Mouse (Mus musculus) limb, embryonic 12.5 days (tissue): ENCODE measurements around the gene Pex16. TPM values are rescaled to one million over a fixed set of nuclear protein-coding genes. Genes with fewer than 3 reads are reported as not detected.

ENCODE experiments used
- ATAC-seq: fragments of 200-750 bp; cut with Nextera tagmentation; 2 replicates; pipeline ENCODE4 v1.8.0; 2017; ENCODE audit warnings: low read depth, moderate TSS enrichment; ENCODE audit not compliant: insufficient number of reproducible peaks, insufficient read depth, low FRiP score, low TSS enrichment
- H3K27ac ChIP-seq: fragments of 300-500 bp; sonication (generic); 2 replicates; pipeline ENCODE4 v1.5.1; 2016; ENCODE audit warnings: mild to moderate bottlenecking, moderate library complexity
- H3K27me3 ChIP-seq: fragments of 300-500 bp; sonication (generic); 2 replicates; pipeline ENCODE4 v1.6.1; 2016; ENCODE audit warnings: mild to moderate bottlenecking, moderate library complexity
- H3K36me3 ChIP-seq: fragments of 300-500 bp; sonication (generic); 2 replicates; pipeline ENCODE4 v1.6.1; 2016; ENCODE audit warnings: mild to moderate bottlenecking, moderate library complexity
- H3K4me1 ChIP-seq: fragments of 300-500 bp; sonication (generic); replicated peaks from 2 replicates; pipeline ENCODE4 v1.6.1; 2016
- H3K4me2 ChIP-seq: fragments of 300-500 bp; sonication (generic); 2 replicates; pipeline ENCODE4 v1.6.1; 2016; ENCODE audit warnings: mild to moderate bottlenecking, moderate library complexity
- H3K4me3 ChIP-seq: fragments of 300-500 bp; sonication (generic); replicated peaks from 2 replicates; pipeline ENCODE4 v1.5.1; 2016; ENCODE audit warnings: mild to moderate bottlenecking
- H3K9ac ChIP-seq: fragments of 300-500 bp; sonication (generic); replicated peaks from 2 replicates; pipeline ENCODE4 v1.6.1; 2016; ENCODE audit warnings: mild to moderate bottlenecking, moderate library complexity
- H3K9me3 ChIP-seq: fragments of 300-500 bp; sonication (generic); 2 replicates; pipeline ENCODE4 v1.6.1; 2016; ENCODE audit warnings: mild to moderate bottlenecking, moderate library complexity
- WGBS: fragments of 180-500 bp; shearing (Covaris S2); methylation state at CpG from one replicate; pipeline ENCODE4 v1.1.7; 2016; 5-methylcytosine and 5-hydroxymethylcytosine counted together
- polyA plus RNA-seq: library from polyadenylated mRNA; unstranded; fragments of >200 nt; fragmentation: Nextera tagmentation; extraction: Ambion mirVana; gene quantifications from 2 replicates; pipeline ENCODE4 v1.2.1, GENCODE M21; 2016

Pex16 gene
- polyA plus RNA-seq, 1 experiment from 2014 or later = 17.1 TPM

DNA sequence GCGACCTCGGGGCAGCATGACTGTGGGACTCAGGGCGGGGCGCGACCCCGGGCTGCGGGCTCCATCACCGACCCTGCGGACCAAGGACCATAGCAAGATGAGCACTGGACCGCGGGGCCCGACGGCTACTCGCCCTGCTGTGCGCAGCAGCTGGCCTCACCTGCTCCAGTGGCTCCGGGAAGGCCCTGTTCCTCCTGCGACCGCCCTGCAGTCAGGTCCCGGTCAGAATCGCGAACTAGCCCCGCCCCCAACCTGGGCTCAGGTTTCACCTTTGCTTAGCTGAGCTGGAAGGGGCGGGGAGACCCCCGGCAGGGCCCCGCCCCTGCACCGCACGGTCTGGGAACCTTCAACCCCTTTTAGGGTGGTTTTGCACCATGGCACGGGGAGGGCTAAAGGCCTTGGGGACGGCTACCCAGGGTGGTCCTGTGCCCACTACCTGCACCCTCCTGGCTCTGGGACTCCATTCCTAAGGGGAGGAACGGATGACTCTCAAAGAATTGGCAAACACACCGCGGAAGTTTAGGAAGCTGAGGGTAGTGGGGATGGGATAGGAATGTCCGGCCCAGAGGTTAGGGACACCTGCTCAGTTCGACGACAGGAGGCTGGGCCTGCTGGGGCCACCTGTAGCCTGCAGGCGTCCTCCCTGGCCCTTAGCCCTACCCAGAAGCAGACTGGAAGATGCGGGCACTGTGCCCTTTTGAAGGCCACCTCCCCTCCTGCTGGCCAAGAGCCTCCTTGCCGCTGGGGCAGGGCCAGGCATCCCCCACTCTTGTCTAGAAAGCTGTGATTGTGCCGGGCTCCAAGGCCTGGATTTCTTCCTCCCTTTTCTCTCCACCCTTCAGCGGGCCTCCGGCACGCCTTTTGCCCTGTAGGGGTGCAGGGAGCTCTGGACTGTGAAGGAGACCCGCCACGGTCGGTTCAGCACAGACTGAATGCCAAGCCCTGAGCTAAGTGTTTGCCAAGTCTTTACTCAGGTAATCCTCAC, 3.4 kb upstream of the Pex16 start:
- Histone ChIP-seq H3K27me3 (peaks cover 44% of the 10 kb centered on the region), H3K9ac (peak overlapping the region; percentile 66), H3K4me3 (peak overlapping the region; percentile 56), H3K36me3 (peaks cover 1% of the 10 kb centered on the region), H3K9me3 (no peaks in the 10 kb centered on the region), H3K4me1 (peaks cover 59% of the 10 kb centered on the region), H3K4me2 (peak overlapping the region; percentile 93), H3K27ac (peak overlapping the region; percentile 37; the same call in 1 of the 2 replicates)
- ATAC-seq = peak; percentile 33
- WGBS = 3% methylated on average over 45 of the region's 45 CpGs

GRCm38 (mm10) chr2:92371971-92372690, 2.3 kb upstream of the Pex16 start:
- peak overlapping the region; percentile 37; the same call in 1 of the 2 replicates for H3K27ac ChIP-seq

DNA sequence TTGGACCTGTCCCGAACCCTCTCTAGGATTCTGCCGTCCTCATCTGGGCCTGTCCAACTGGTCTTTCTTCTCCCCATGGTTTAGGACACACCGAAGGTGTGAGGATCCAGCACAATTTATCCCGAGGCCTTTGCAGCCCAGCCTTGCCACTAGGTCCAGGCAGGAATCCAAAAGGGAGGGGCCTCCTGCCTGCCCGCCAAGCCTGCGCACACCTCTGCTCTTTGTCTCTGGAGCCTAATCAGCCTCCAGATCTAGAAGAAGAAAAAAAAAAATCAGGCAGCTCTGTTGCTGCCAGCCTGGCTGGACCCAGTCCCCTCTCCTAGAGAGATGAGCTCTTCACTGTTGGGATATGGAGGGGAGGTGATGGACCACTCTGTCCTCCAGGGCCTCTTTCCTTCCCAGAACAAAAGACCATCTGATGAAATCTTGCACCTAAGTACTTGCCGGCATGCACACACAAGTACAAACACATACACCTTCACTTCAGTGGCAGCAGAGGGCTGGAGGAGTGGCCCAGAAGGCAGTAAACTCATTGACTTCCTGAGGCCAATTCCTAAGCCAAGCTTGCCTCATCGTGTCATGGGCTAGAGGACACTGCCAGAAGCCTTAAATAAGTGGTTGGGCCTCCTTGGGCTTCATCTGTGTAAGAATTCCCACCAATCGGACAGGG, 1.6 kb upstream of the Pex16 start:
- no peak overlapping the region for H3K9ac ChIP-seq
- H3K27ac ChIP-seq = peak overlapping the region; percentile 37; the same call in 1 of the 2 replicates
- H3K4me1 ChIP-seq = peaks cover 54% of the 10 kb centered on the region
- peaks cover 9% of the 10 kb centered on the region; the same call in 1 of the 2 replicates for H3K36me3 ChIP-seq
- H3K27me3 ChIP-seq = peaks cover 44% of the 10 kb centered on the region
- 43% methylated on average over 9 of the region's 9 CpGs for WGBS
- H3K4me2 ChIP-seq = no peak overlapping the region
- no peaks in the 10 kb centered on the region for H3K9me3 ChIP-seq
- no peak overlapping the region for H3K4me3 ChIP-seq
- no peak for ATAC-seq

More at GRCm38 (mm10) chr2:92371971-92372690, 2.3 kb upstream of the Pex16 start:
- peaks cover 62% of the 10 kb centered on the region for H3K4me1 ChIP-seq
- no peak for ATAC-seq
- H3K27me3 ChIP-seq = peaks cover 44% of the 10 kb centered on the region
- no peak overlapping the region for H3K9ac ChIP-seq
- no peaks in the 10 kb centered on the region for H3K9me3 ChIP-seq
- 29% methylated on average over 10 of the region's 10 CpGs for WGBS
- peaks cover 2% of the 10 kb centered on the region; the same call in 1 of the 2 replicates for H3K36me3 ChIP-seq
- H3K4me3 ChIP-seq = no peak overlapping the region
- peak overlapping the region; percentile 93 for H3K4me2 ChIP-seq

GRCm38 (mm10) chr2:92373437-92373813, 1.1 kb upstream of the Pex16 start:
- H3K27ac ChIP-seq = 0 out of 2 replicates have a peak overlapping the region, but pooled peaks have one; percentile 41

DNA sequence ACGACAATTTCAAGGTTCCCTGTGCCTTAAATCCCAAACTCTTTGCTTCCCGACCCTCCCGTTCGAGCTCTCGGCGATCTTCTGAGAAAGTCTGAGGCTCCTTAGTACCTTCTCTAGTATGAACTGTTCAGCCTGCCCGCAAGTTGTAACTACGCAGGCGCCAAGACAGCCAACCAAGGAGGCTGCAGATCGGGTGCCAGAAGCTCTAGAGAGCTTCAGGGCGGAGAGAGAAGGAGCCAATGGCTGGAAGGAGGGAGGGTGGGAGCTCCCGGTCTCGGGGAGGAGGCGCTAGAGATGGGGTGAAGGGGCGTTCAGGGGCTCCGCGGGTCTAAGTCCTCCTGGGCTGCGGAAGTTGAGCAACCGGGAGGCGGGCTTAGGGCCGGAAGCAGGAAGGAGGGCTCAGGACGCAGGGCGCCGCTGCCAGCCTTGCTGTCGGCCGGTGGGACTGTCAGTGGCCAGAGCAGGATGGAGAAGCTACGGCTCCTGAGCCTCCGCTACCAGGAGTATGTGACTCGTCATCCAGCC, 685 bp downstream of the Pex16 start:
- peak; percentile 92 for ATAC-seq
- peak overlapping the region; percentile 87 for H3K27ac ChIP-seq
- H3K9me3 ChIP-seq = no peaks in the 10 kb centered on the region
- peaks cover 30% of the 10 kb centered on the region for H3K36me3 ChIP-seq
- peak overlapping the region; percentile 57 for H3K9ac ChIP-seq
- under 1% methylated on average over 29 of the region's 29 CpGs for WGBS
- peak overlapping the region; percentile 76 for H3K4me3 ChIP-seq
- peaks cover 28% of the 10 kb centered on the region for H3K27me3 ChIP-seq
- H3K4me2 ChIP-seq = peak overlapping the region; percentile 94
- H3K4me1 ChIP-seq = peaks cover 43% of the 10 kb centered on the region

More at GRCm38 (mm10) chr2:92373437-92373813, 1.1 kb upstream of the Pex16 start:
- Histone ChIP-seq H3K9me3 (no peaks in the 10 kb centered on the region), H3K4me2 (no peak overlapping the region), H3K27me3 (peaks cover 44% of the 10 kb centered on the region), H3K9ac (0 out of 2 replicates have a peak overlapping the region, but pooled peaks have one; percentile 4), H3K36me3 (peaks cover 15% of the 10 kb centered on the region; the same call in 1 of the 2 replicates), H3K4me3 (no peak overlapping the region), H3K4me1 (peaks cover 54% of the 10 kb centered on the region)
- 81% methylated on average over 11 of the region's 11 CpGs for WGBS
- ATAC-seq = no peak

DNA sequence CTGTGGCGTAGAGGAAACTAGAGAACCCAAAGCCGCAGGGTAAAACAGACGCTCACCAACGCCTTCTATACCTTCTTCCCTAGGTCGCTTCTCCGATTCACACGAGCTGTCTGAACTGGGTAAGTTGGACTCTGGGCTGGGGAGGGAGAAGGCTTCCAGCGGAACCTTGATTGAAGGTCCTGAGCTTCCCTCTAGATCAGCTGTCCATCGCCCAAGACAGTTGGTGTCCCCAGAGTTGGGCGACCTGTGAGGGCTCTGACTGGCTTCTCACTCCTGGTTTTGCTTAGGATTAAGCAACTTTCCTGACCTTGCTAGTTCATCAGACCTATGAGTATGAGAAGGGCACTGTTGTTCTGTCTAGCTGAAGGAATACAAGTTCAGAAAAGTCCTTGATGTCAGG, 1.3 kb downstream of the Pex16 start:
- Histone ChIP-seq H3K9me3 (no peaks in the 10 kb centered on the region), H3K9ac (peak overlapping the region; percentile 57), H3K4me1 (peaks cover 37% of the 10 kb centered on the region), H3K36me3 (peaks cover 37% of the 10 kb centered on the region), H3K4me2 (peak overlapping the region; percentile 94), H3K27ac (peak overlapping the region; percentile 87), H3K4me3 (peak overlapping the region; percentile 76), H3K27me3 (peaks cover 21% of the 10 kb centered on the region)
- 13% methylated on average over 10 of the region's 10 CpGs for WGBS
- ATAC-seq = no peak

- peak overlapping the region; percentile 94 for H3K4me2 ChIP-seq
- H3K36me3 ChIP-seq = peaks cover 42% of the 10 kb centered on the region
- H3K4me3 ChIP-seq = peak overlapping the region; percentile 76
- no peak for ATAC-seq
- H3K9ac ChIP-seq = peak overlapping the region; percentile 57; the same call in 1 of the 2 replicates
- H3K27ac ChIP-seq = no peak overlapping the region
- H3K4me1 ChIP-seq = peaks cover 32% of the 10 kb centered on the region
- no peaks in the 10 kb centered on the region for H3K9me3 ChIP-seq
- peaks cover 16% of the 10 kb centered on the region for H3K27me3 ChIP-seq
- 83% methylated on average over 6 of the region's 6 CpGs for WGBS
Measured at GRCm38 (mm10) chr2:92376300-92376699, 1.8 kb downstream of the Pex16 start.

GRCm38 (mm10) chr2:92377320-92377719, 2.8 kb downstream of the Pex16 start:
- no peaks in the 10 kb centered on the region for H3K9me3 ChIP-seq
- H3K27me3 ChIP-seq = peaks cover 6% of the 10 kb centered on the region; the same call in 1 of the 2 replicates
- H3K36me3 ChIP-seq = peaks cover 52% of the 10 kb centered on the region
- H3K4me1 ChIP-seq = peaks cover 22% of the 10 kb centered on the region
- H3K4me3 ChIP-seq = no peak overlapping the region
- WGBS = 91% methylated on average over 7 of the region's 7 CpGs
- no peak overlapping the region for H3K27ac ChIP-seq
- no peak overlapping the region for H3K9ac ChIP-seq
- no peak for ATAC-seq
- H3K4me2 ChIP-seq = no peak overlapping the region

- H3K36me3 ChIP-seq = peaks cover 78% of the 10 kb centered on the region
- ATAC-seq = no peak
- no peak overlapping the region for H3K4me3 ChIP-seq
- H3K27me3 ChIP-seq = no peaks in the 10 kb centered on the region
- H3K4me1 ChIP-seq = peaks cover 11% of the 10 kb centered on the region
- no peak overlapping the region for H3K9ac ChIP-seq
- no peak overlapping the region for H3K4me2 ChIP-seq
- no peak overlapping the region for H3K27ac ChIP-seq
- H3K9me3 ChIP-seq = no peaks in the 10 kb centered on the region
- WGBS = 74% methylated on average over 17 of the region's 17 CpGs
Measured at GRCm38 (mm10) chr2:92379783-92380494, 5.5 kb downstream of the Pex16 start.

DNA sequence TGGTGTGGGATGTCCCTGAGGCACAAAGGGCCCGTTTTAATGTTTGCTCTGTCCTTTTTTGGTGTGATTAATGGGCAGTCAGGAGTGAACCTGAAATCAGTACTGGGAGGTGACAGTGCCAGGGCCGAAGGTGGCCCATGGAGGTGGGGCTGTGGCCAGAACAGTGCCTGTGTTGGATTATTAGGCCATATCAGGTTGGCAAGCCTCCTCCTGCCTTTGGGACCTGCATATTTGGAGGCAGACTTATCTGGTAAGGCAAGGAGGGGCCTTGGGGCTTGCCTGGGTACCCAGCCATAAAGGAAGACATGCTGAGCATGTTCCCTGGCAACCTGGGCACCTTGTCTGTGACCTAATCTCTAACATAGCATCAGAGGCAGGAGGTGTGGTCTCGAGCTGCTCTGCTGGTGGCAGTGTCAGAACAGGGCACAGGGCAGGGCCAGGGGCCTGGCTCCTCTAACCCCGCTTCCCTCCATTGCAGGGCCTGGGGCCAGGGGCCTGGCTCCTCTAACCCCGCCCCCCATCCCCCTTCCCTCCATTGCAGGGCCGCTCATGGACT, 6.1 kb downstream of the Pex16 start:
- Histone ChIP-seq H3K27me3 (no peaks in the 10 kb centered on the region), H3K4me1 (peaks cover 10% of the 10 kb centered on the region), H3K4me2 (no peak overlapping the region), H3K4me3 (no peak overlapping the region), H3K9ac (0 out of 2 replicates have a peak overlapping the region, but pooled peaks have one; percentile 1), H3K27ac (no peak overlapping the region), H3K36me3 (peaks cover 85% of the 10 kb centered on the region), H3K9me3 (no peaks in the 10 kb centered on the region)
- ATAC-seq = no peak
- WGBS = 81% methylated on average over 6 of the region's 6 CpGs
